Mouse (Mus musculus): ENCODE measurements at regions not wholly inside any gene's neighbourhood (a gene's known extent, or its start where the extent isn't known, plus 50 kb on each side); places are given as distances from the start of the nearest gene placed in this dataset.

DNA sequence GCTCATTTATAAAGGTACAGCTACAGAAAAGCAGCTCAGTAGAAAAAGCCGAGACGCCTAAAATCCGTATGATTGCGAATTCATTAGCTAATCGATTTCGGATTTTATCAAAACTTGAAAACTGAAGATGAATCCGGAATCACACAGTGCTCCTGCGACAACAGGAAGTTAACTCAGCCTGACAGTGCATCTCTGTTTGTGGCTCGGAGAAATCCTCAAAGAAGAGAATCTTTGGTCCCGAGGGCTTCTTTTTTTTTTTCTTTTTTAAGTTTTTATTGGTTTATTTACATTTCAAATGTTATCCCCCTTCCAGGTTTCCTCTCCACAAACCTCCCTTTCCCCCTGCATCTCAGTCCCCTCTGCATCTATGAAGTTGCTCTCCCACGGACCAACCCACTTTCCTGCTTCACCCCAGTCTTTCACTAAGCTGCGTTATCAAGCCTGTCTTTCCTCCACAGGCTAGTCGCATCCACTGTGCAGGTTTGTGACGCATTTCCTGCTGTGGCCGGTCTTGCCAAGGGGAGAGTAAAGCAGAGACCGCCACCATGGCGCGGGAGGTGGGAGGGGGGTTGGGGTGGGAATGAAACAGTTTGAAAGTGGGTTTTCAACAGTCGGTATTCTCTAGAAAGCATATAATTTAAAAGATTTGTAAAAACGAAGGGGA, 593.4 kb upstream of the Snrpn start:
- DNase-seq = peak; percentile 1 to 4

DNA sequence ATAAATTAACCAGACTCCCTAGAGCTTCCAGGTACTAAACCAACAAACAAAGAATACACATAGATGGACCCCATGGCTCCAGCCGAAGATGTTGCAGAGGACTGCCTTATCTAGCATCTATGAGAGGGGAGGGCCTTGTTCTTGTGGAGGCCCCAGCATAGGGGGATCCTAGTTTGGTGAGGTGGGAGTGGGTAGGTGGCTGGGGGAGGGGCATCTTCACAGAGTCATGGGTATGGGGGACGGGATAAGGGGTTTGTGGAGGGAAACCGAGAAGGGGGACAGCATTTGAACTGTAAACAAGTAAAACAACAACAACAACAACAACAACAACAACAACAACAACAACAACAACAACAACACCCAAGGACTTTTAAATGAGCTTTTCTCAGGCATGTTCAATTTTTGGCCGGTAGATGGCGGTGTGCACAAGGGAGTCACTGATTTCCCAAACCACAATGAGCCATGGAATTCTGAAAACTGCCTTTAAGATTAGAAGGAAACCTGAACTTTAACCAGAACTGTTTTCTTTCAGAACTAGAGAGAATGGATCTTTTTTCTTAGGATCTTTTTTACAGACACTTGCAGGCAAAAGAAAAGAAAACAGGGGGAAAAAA, 588.2 kb upstream of the Snrpn start:
- DNase-seq = peak; percentile 4 to 9

All from kidney, postnatal 4 days (tissue).